Mouse (Mus musculus): ENCODE results near the gene Klhl31.

Gene Klhl31

DNA sequence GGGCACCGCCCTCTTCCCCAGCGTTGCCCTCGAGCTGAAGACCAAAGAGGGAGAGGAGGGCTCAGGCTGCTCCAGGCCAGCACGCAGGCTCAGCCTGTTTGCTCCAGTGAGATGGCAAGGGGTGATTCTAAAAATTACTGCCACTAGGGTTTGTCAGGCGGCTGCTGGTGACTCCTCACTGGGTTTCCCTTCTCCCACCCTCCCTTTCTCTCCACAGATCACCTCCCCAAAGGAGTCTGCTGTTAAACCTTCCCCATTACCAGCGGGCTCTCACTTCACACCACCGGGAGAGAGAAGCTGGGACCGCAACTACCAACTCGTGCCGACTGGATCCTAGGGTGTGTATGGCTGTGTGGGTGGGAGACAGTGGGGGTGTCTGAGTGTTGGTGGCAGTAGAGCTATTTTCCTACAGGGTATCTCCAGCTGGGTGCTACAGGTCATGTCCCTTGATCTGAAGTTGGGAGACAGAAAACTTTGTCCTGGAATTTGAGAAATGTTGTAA is at the start of gene Klhl31:
Klhl31 (plus strand) TSS at position 51 of the 502 bp plus-strand sequence.
- no peak for DNase-seq (ENCODE audit: low spot score)

DNA sequence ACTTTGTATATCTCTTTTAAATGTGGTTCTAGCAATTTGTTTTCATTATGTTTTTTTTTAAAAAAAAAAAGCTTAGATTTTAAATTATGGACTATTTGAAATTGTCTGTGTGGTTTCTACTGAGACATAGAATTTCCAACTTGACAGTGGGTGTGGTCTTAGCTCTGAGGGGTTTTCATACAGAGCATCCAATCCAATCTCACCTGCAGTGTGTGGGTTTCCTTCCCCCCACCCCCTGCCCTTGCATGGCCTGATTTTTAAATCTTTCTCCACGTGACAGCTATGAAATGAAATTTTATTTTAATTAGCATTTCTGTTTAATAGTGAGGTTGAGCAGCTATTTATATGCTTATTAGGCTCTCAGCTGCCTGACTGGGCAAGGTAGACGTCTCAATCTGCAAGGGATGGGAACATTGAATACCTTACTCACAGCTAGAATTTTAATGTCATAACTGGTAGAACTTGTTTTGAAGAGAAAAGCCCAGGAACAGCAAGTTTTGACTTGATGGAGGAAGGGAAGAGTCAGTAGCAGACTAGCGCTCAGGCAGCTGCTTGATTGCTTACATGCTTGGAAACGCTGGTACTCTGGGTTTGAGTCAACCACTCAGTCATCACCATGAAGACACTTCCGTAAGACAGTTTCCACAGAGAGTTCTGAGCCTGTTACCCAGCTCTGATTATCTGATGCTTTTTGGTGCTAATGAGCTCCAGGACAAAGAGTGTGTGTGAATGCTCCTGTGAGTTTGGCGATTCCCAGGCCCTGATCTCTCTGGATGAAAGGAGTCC is 49.3 kb upstream of the Klhl31 start:
- no peak for DNase-seq (ENCODE audit: low spot score)

DNA sequence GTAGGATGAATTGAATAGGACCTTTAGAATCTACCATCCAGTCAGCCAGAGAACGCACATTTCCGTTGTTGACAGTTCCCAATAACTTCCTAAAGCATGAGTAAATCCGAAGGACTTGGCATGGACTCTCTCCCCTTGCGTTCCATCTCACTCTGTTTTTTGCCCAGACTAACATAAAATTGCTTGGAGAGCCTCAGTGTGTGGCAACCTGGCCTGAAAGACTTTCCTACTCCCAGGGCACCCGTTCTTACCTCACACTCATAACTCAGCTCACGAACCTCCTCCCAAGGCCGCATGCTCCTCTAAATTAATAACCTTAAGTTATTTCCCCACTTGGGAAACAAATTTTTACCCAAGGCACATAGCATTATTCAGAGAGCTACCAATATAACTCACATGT is 48.7 kb upstream of the Klhl31 start:
- no peak for DNase-seq (ENCODE audit: low spot score)

DNA sequence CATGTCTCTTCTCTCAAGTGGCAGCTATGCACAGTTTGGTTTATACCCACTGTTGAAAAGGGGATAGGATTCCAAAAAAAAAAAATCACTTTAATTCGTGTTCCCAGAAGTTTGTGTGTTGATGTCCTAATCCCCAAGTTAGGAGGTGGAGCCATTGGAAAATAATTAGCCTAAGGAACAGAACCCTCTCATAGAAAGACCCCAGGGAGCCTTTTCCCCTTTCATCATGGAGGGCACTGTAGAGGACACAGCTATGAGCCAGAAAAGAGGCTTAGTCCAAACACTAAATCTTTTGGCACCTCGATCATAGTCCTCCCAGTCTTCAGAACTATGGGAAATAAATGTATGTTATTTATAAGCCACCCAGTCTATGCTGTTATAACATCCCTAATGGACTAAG is 46.8 kb upstream of the Klhl31 start:
- DNase-seq (ENCODE audit: low spot score) = no peak

DNA sequence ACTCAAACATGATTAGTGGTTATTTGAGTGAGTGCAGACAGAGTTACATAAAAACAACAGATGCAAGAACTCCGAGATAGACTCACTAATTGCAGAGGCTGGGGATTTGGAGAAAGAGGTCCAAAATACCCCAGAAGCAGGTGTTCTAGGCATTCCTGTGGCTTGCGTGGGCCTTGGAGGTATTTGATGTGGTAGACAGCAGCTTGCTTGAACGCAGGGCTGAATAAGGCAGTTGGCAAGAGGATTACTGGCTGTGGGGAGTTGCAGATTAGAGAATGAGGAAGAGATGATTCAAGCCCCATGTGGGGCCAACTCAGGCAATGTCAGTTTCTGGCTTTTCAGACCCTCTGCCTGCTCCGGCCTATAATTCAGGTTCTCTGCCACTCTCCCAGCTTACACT is 43.9 kb upstream of the Klhl31 start:
- no peak for DNase-seq (ENCODE audit: low spot score)

DNA sequence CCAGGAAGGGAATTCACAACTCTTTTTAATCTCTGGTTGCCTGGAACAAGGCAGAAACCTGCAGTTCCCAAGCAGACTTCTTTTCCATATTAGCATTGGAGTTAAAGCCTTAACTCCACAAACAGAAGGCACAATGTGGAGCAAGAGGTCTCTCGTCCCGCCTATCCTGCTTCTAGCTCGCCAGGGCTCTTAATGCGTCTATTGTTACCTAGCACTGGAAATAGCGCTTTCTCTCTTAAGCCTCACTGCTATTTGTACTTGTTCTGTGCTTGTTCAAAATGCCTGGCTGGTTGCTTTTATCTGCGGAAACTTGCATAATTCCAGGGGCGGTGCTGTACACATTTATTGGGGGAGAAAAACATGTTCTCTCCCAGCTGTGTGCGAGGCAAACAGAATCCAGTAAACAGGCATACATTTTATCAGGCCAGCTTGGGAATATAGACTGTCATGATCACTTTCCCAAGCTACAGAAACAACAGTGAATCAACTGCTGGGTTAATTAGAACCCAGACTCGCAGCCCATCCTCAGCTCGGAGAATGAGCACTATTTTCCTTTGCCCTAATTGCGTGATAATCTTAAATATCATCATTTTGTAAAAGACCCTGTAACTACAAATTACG is 41.2 kb upstream of the Klhl31 start:
- no peak for DNase-seq (ENCODE audit: low spot score)

DNA sequence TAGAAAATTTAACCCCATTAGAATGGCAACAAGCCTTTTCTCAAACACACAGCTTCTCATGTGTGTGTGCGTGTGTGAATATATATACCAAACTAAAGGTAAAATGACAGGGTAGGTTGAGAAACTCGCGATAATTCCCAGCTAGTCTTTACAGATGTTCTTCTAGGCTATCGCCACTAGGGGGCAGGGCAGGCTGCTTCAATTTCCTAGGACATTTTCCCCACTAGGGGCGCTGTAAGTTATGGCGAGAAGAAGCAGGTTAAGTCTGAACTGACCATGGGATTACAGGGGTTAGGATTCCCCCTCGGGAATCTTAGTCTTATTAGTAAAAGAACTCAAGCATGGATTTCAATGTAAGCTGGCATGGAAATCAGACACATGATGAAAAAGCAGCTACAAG is 39.9 kb upstream of the Klhl31 start:
- peak; percentile 61 for DNase-seq (ENCODE audit: low spot score)

DNA sequence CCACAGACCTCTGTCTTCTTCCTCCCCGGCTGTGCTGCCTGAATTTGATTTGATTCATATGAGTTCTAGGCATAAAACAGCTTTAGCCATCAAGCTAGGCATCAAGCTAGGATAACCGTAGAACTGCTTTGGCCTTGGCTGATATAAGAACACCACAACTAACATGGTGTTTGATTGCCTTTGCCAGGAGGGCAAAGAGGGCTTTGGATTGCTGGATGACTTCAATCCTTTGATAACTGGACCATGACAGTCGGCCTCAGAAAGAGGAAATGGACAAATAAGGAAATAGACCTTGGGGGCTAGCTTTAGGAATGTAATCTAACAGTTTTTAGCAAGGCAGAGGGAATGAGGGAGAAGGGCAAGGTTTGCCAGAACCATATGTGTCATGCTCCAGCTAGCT is 37.7 kb upstream of the Klhl31 start:
- no peak for DNase-seq (ENCODE audit: low spot score)

DNA sequence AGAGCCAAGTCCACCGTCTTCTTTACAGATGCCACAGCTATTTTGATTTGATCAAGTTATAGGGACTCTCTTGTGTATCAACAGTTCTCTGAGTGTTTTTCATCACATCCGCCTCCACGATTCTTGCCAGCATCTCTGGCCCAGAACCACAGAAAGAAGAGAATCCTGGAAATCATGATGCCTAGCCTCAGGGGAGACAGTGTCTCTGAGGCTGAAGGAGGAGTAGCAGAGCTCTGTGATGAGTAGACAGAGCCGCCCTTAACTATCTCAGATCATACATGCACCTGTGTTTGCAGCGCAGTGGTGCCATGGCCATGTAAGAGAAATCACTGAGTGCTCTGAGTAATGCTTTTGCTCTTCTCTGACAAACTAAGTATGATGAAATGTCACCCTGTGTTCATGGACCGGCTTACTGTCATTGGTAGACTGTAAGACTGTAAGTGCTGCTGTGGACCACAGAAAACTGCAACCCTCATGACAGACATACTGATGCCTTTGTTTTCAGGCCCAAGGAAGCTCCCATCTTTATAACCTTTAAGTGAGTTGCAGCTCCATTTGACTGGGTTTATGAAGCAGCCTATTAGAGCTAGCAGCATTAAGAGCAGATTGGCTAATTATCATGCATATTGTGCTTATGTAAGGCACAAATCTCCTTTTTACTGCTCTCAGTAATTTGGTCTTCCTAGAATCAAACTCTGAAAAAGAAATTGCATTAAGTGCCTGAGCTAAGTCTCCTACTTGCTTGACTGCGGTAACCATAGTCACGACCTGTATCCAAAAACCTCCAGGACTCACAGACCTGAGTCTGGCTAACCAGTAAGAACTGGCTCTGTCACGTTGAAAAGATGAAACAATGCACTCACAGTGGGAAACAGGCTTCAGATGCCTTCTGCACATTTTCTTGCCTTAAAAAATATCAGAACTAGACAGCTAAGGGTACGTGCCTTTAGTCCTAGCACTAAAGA is 33.7 kb upstream of the Klhl31 start:
- no peak for DNase-seq (ENCODE audit: low spot score)

DNA sequence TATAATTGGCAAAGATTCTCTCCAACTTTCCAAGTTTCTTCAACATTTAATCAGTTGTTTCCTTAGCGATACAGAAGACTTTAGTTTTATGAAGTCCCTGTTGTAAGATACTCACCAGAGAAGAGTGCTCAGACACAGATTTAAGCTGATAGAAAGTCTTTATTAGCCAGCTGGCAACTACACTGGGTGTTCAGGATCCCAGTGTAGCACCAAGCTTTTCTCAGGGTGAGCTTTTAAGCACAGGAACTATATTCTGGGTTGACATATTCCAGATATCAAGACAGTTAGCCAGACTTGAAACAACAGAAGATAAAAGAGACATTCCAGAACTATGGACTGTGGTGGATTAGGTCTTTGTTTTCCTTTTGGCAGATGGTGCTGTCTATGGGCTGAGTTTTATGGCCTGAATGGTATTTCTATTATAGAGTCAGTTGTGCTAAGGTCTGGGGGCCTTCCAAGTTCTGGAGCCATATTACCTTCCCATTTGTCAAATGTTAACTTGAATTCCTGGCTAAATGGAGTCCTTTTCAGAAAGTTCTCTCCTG is 32.3 kb upstream of the Klhl31 start:
- DNase-seq (ENCODE audit: low spot score) = no peak

DNA sequence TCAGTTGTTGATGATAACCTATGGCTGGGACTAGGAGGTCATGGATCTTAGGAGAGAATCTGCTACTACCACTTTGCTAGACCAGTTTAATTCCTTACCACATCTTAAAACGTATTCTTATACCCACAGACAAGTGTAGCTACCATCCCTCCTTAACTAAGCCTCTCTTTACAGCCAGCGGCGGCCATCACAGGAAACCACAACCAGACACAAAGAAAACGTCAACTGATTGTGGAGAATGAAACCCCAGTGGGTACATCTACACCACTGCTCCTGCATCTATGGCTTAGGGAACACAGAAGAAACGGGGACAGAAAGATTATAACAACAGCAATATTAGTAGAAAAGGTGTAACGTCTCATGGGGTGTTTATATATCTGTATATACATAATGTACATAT is 29.0 kb upstream of the Klhl31 start:
- DNase-seq (ENCODE audit: low spot score) = no peak

DNA sequence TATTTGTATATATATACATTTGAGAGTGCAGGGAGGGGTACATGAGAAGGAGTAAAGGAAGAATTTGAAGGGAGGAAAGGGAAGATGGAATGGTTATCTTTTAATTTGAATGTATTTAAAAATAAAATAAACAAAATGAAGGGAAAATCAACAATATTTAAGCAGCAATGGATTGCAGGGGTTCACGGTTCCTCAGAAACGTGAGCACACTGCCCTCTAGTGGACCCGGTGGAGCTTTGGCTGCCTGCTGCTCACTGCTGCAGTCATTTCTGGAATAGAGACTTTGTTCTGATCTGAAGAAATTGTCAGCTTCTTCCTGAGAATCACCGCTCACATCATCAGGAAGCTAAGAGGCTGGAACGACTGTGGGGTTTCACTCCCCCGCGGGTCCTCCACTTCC is 28.5 kb upstream of the Klhl31 start:
- peak; percentile 18 for DNase-seq (ENCODE audit: low spot score)

DNA sequence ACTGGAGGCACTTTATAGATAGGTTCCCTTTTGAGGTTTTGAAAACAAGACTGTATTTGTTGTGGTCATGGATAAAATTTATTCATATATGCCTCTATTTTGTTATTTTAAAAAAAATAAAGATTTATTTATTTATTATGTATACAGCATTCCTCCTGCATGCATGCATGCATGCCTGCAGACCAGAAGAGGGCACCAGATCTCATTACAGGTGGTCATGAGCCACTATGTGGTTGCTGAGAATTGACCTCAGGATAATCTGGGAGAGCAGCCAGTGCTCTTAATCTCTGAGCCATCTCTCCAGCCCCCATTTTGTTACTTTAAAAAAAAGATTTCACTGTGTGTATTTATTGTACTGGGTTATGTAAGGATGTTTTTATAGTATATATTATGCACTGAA is 25.5 kb upstream of the Klhl31 start:
- no peak for DNase-seq (ENCODE audit: low spot score)

DNA sequence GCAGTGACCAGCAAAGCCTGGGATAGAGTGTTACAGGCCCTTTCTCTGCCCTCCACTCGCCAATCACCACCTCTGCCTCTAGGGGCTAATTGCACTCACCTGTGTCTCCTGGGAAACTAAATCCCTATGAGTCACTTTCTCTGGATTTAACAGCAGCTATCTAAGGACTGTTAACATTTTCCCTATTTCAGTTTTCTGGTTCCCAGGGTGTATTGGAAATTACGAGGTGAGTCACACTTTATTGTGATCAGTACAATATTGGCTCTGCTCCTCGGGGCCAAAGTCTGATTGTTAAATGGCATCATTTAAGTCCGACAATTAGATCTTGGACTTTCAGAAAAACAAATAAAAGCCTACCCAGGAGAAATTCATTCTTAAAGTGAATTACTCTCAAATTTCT is 24.0 kb upstream of the Klhl31 start:
- DNase-seq (ENCODE audit: low spot score) = no peak

DNA sequence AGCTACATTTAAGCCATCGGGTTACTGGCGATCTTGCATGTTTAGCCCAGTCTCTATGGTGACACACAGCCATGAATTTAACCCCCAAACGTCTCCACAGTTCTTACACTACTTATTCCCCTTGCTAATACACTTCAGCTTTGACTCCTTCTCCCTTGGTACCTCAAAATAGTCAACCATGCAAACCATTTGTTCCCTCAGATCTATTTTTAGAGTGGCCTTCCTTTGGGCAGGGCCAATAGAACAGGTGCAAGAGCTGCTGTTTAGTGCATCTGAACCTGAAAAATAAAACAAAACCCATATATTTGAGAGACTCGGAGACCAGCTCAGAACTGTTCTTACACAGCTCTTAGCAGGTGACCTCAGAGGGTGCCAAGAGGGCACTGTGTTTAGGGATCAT is 20.4 kb upstream of the Klhl31 start:
- DNase-seq (ENCODE audit: low spot score) = no peak

DNA sequence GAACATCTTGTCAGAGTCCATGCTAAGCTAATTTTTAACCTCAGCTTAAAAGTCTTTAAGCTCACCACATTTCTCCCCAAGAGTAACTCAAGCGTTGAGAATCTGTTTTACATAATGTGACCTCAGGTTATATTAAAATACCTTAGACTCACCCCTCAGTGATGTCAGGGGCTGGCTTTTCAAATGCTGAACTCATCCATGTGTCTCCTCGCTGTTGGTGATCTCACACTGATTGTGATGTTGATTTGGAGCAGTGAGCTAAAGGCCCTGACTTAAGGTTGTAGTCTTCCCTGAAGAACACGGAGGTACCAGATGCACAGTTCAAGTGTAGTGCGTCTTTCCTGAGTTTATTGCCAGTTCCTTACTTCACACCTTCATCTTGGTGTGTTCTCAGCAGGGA is 19.5 kb upstream of the Klhl31 start:
- no peak for DNase-seq (ENCODE audit: low spot score)

DNA sequence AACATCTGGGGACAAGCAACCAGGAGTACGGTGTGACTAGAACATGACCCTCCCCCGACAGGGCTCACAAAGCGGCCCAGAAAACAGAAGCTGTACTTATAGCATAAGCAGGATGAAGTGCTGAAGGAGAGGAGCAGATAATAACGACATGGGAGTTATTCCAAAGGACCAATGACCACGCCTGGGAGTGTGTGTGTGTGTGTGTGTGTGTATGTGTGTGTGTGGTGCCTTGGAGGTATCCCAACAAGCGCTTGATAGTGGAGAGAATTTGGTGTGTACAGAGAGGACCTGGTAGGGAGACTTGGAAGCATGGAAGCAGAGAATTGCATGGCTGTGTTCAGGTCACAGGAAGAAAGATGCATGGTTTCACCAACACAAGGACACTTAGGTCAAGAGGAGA is 18.5 kb upstream of the Klhl31 start:
- DNase-seq (ENCODE audit: low spot score) = no peak

DNA sequence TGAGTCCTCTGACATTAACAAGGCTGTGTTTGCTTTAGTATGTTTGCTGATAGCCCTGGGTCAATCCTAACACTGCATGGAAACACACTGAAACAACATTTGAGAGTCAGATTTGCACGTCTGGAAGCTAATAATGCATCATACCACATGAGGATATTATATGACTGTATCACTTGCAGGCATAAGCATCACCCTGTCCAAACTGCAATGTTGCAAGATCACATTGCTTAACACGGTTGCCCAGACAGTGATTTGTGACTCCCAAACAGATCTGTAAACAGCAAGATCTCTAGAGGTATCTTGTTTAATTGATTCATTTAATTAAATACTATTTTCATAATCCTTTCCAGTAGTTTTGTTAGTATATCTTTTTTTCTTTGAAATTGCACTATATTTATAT is 17.9 kb upstream of the Klhl31 start:
- DNase-seq (ENCODE audit: low spot score) = no peak

DNA sequence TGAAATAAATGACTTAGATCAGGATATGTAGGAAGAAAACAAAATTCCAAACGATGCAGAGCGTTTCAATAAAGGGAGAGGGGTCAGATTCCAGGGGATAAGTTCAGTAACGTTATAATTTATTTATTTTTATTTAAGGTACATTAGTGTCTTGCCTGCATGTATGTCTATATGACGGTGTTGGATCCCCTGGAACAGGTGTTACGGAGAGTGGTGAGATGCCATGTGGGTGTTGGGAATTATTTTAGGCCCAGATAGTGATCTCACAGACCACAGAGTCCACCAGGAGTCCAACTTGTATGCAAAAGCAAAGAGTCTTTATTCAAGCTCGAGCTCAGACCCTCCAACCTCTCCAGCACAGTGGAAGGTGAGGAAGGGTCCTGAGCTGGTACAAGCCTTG is 16.2 kb upstream of the Klhl31 start:
- no peak for DNase-seq (ENCODE audit: low spot score)

DNA sequence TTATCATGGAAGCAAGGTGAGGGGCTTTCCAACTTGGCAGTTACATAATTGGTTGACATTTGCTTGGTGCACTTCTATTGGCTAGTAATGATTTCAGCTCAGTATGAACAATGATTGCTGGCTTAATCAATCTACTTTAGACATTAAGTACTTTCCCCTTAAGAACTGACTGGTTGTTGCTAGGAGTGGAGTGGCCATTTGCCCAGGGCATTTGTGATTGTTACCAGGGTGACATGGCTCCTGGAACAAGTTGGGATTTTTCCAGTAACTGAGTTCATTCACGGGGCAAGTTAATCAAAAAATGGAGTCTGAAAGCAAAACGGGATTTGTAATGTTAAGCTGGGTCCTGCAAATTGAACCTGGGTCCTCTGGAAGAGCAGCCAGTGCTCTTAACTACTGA is 15.8 kb upstream of the Klhl31 start:
- DNase-seq (ENCODE audit: low spot score) = no peak

DNA sequence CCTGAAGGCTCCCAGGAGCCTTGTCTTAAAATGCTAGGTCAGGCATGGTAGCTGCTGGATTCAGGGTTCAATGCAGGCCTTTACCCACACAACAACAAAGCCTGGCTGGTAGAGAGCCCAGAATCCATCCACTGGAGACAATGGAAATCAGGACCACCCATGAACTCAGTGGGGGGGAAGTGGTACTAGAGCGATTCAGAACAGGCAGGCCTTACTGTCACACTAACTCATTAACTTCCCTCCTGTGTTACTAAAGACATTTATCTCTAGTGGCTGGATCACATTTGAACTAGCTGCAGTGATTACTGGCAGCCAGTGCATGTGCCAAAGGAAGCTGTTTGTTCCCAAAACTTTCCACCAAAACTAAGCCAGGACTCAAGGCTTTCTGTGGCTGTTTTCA is 13.4 kb upstream of the Klhl31 start:
- no peak for DNase-seq (ENCODE audit: low spot score)

DNA sequence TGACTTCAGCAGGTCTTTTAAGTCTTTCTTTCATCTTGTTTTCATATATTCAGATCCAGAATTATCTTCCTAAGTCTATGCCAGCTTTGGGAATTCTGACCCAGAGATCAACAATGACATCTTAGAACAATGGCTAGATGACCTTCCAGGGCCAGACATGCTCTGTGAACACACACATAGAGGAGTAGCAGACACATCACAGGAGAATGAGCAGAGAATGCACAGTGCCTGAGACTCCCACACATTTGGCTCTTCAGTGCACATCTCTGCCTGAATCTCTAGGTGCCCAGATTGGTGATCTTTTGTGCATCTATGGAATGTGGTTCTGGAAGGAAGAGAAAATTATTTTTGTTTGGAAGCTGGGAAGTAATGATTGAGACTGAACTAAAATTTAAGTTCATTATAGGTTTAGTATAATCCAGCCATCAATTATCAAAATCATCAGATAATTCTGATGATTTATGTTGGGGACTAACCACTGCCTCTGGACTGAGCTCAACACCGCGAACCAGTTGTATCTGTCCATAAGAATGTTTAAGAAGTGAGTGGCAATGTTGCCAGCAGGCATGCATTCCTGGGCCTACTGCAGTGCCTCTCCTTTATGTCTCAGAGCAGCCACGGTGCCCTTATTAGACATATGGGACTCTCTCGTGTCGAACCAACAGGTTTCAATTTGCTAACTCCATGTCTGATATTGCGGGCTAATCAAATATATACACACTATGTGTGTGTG is 12.8 kb upstream of the Klhl31 start:
- no peak for DNase-seq (ENCODE audit: low spot score)

Data from c-Kit-positive CD71-positive TER-119-positive erythroid progenitor cells, embryonic 14.5 days (primary cell).